Mouse (Mus musculus) MEL (cell line): ENCODE data around the gene Iqgap3.
A peak's percentile ranks its signal among the peaks of the same experiment; 100 is the strongest.

Experiments
- CTCF ChIP-seq, 3 experiments: IDR thresholded peaks in 2 of 3; conservative IDR thresholded peaks in 1 of 3; 2 replicates each; pipeline ENCODE4 v1.5.1; 2011 to 2012; ENCODE audit warnings: low read length in 3 of 3, low read depth in 2 of 3, mild to moderate bottlenecking in 2 of 3, improper control_type of control experiment in 1 of 3, inconsistent platforms in 1 of 3, mixed read lengths in 1 of 3, moderate library complexity in 1 of 3; ENCODE audit not compliant: control insufficient read depth in 1 of 3, insufficient read depth in 1 of 3, poor library complexity in 1 of 3, severe bottlenecking in 1 of 3
- E2F4 ChIP-seq: IDR thresholded peaks from 2 replicates; pipeline ENCODE4 v1.6.1; 2011; ENCODE audit warnings: low read depth, low read length, improper control_type of control experiment, borderline replicate concordance
- EP300 ChIP-seq, 2 experiments: IDR thresholded peaks; 2 replicates each; pipeline ENCODE4 v1.6.1; 2011; ENCODE audit warnings: improper control_type of control experiment in 2 of 2, low read length in 2 of 2, low read depth in 1 of 2, mild to moderate bottlenecking in 1 of 2
- GATA1 ChIP-seq: IDR thresholded peaks from 2 replicates; pipeline ENCODE4 v1.6.1; 2011; ENCODE audit warnings: low read depth, low read length, improper control_type of control experiment
- RAD21 ChIP-seq: IDR thresholded peaks from 2 replicates; pipeline ENCODE4 v1.6.1; 2011; ENCODE audit warnings: mild to moderate bottlenecking, low read depth, low read length, improper control_type of control experiment
- SIN3A ChIP-seq: IDR thresholded peaks from 2 replicates; pipeline ENCODE4 v1.6.1; 2012; ENCODE audit warnings: low read length, improper control_type of control experiment, inconsistent platforms
- TAL1 ChIP-seq: IDR thresholded peaks from 2 replicates; pipeline ENCODE4 v1.6.1; 2012; ENCODE audit warnings: mild to moderate bottlenecking, inconsistent platforms, low read length, moderate library complexity, mixed read lengths
- USF1 ChIP-seq: IDR thresholded peaks from 2 replicates; pipeline ENCODE4 v1.6.1; 2014; ENCODE audit warnings: low read depth, mild to moderate bottlenecking, inconsistent platforms, low read length, improper control_type of control experiment, moderate library complexity
- ZC3H11A ChIP-seq: IDR thresholded peaks from 2 replicates; pipeline ENCODE4 v1.6.1; 2012; ENCODE audit warnings: low read depth, mild to moderate bottlenecking, inconsistent platforms, low read length, improper control_type of control experiment
- ZNF384 ChIP-seq: IDR thresholded peaks from 2 replicates; pipeline ENCODE4 v1.6.1; 2012; ENCODE audit warnings: low read depth, mild to moderate bottlenecking, inconsistent platforms, low read length, improper control_type of control experiment

GRCm38 (mm10) chr3:88082663-88083062 is 892 bp downstream of the Iqgap3 start:
- TF ChIP-seq SIN3A = no peak
- TF ChIP-seq TAL1 = no peak
- no peak for TF ChIP-seq CTCF (IDR thresholded peaks at IDR 0.05 in 2 of 3, conservative IDR thresholded peaks at IDR 0.05 in 1 of 3; ENCODE audit: control insufficient read depth in 1 of 3, insufficient read depth in 1 of 3, low read depth in 2 of 3, low read length in 3 of 3, poor library complexity in 1 of 3, severe bottlenecking in 1 of 3)
- no peak for TF ChIP-seq GATA1
- TF ChIP-seq RAD21 = no peak
- no peak for TF ChIP-seq ZNF384
- no peak for TF ChIP-seq ZC3H11A
- TF ChIP-seq USF1 = 0 out of 2 replicates have a peak, but pooled peaks have one; percentile 2
- TF ChIP-seq EP300 (IDR thresholded peaks at IDR 0.05; ENCODE audit: low read depth in 1 of 2, low read length in 2 of 2) = no peak
- TF ChIP-seq E2F4 = no peak
